Mouse (Mus musculus): ENCODE results near the gene Spaca6. TPM values are rescaled to one million over a fixed set of nuclear protein-coding genes. Genes with fewer than 3 reads are reported as not detected.
"Not testable (repeated sequence)": the region's sequence is repeated elsewhere in the genome, so short reads cannot be mapped to it uniquely, and the experiment has no call there.

The Spaca6 gene
- polyA plus RNA-seq, 1 experiment from 2014 or later: 16.4 TPM

GRCm38 (mm10) chr17:17837919-17838701 is 11.2 kb downstream of the Spaca6 start:
- Histone ChIP-seq H3K4me2 (peak overlapping the region; percentile 73), H3K9me3 (ENCODE audit: control insufficient read depth, low read length) (no peaks in the 10 kb centered on the region), H3K27ac (ENCODE audit: low read depth, low read length) (peak overlapping the region; percentile 55), H3K36me3 (ENCODE audit: control insufficient read depth, insufficient read depth, low read length) (peaks cover 4% of the 10 kb centered on the region; the same call in 1 of the 2 replicates), H3K4me3 (ENCODE audit: low read depth, low read length) (peak overlapping the region; percentile 67), H3K9ac (ENCODE audit: low read depth, low read length) (peak overlapping the region; percentile 77), H3K27me3 (replicated peaks; ENCODE audit: control insufficient read depth, insufficient read depth, low read length) (no peaks in the 10 kb centered on the region), H3K4me1 (replicated peaks; ENCODE audit: control insufficient read depth, insufficient read depth, low read length) (peaks cover 9% of the 10 kb centered on the region)
- peak; percentile 99 for ATAC-seq (replicated peaks; ENCODE audit: low FRiP score)
- WGBS: under 1% methylated on average over 43 of the region's 43 CpGs
- peak; percentile 87 for DNase-seq (ENCODE audit: low spot score)

GRCm38 (mm10) chr17:17839276-17839675 is 12.3 kb downstream of the Spaca6 start:
- ATAC-seq (replicated peaks; ENCODE audit: low FRiP score): no peak
- no peak for DNase-seq (ENCODE audit: low spot score)
- Histone ChIP-seq H3K27me3 (replicated peaks; ENCODE audit: control insufficient read depth, insufficient read depth, low read length) (no peaks in the 10 kb centered on the region), H3K9ac (ENCODE audit: low read depth, low read length) (no peak overlapping the region), H3K27ac (ENCODE audit: low read depth, low read length) (no peak overlapping the region), H3K36me3 (ENCODE audit: control insufficient read depth, insufficient read depth, low read length) (0 out of 2 replicates have a peak, but pooled peaks cover 4% of the 10 kb centered on the region), H3K9me3 (ENCODE audit: control insufficient read depth, low read length) (no peaks in the 10 kb centered on the region), H3K4me2 (peak overlapping the region; percentile 73), H3K4me1 (replicated peaks; ENCODE audit: control insufficient read depth, insufficient read depth, low read length) (peaks cover 9% of the 10 kb centered on the region), H3K4me3 (ENCODE audit: low read depth, low read length) (no peak overlapping the region)
- WGBS: 92% methylated on average over 2 of the region's 2 CpGs

GRCm38 (mm10) chr17:17840796-17841195 is 13.8 kb downstream of the Spaca6 start:
- peaks cover 5% of the 10 kb centered on the region; the same call in 1 of the 2 replicates for H3K4me1 ChIP-seq (replicated peaks; ENCODE audit: control insufficient read depth, insufficient read depth, low read length)
- H3K9me3 ChIP-seq (ENCODE audit: control insufficient read depth, low read length): no peaks in the 10 kb centered on the region
- no peak overlapping the region for H3K27ac ChIP-seq (ENCODE audit: low read depth, low read length)
- DNase-seq (ENCODE audit: low spot score) (no peak), ATAC-seq (replicated peaks; ENCODE audit: low FRiP score) (no peak)
- no peaks in the 10 kb centered on the region for H3K27me3 ChIP-seq (replicated peaks; ENCODE audit: control insufficient read depth, insufficient read depth, low read length)
- H3K4me2 ChIP-seq: no peak overlapping the region
- H3K9ac ChIP-seq (ENCODE audit: low read depth, low read length): no peak overlapping the region
- 84% methylated on average over 7 of the region's 7 CpGs for WGBS
- H3K36me3 ChIP-seq (ENCODE audit: control insufficient read depth, insufficient read depth, low read length): 0 out of 2 replicates have a peak, but pooled peaks cover 4% of the 10 kb centered on the region
- no peak overlapping the region for H3K4me3 ChIP-seq (ENCODE audit: low read depth, low read length)

- Histone ChIP-seq H3K9me3 (ENCODE audit: control insufficient read depth, low read length) (no peaks in the 10 kb centered on the region), H3K9ac (ENCODE audit: low read depth, low read length) (no peak overlapping the region), H3K27me3 (replicated peaks; ENCODE audit: control insufficient read depth, insufficient read depth, low read length) (no peaks in the 10 kb centered on the region), H3K4me1 (replicated peaks; ENCODE audit: control insufficient read depth, insufficient read depth, low read length) (peaks cover 4% of the 10 kb centered on the region; the same call in 1 of the 2 replicates), H3K27ac (ENCODE audit: low read depth, low read length) (no peak overlapping the region), H3K36me3 (ENCODE audit: control insufficient read depth, insufficient read depth, low read length) (0 out of 2 replicates have a peak, but pooled peaks cover 2% of the 10 kb centered on the region), H3K4me2 (no peak overlapping the region), H3K4me3 (ENCODE audit: low read depth, low read length) (no peak overlapping the region)
- ATAC-seq (replicated peaks; ENCODE audit: low FRiP score) (0 out of 2 replicates have a peak, but pooled peaks have one; percentile 27), DNase-seq (ENCODE audit: low spot score) (no peak)
- WGBS: 72% methylated on average over 27 of the region's 27 CpGs
Measured at GRCm38 (mm10) chr17:17843534-17844261, 16.7 kb downstream of the Spaca6 start.

GRCm38 (mm10) chr17:17844606-17845005 is 17.6 kb downstream of the Spaca6 start:
- H3K27me3 ChIP-seq (replicated peaks; ENCODE audit: control insufficient read depth, insufficient read depth, low read length); H3K9me3 ChIP-seq (ENCODE audit: control insufficient read depth, low read length); ATAC-seq (replicated peaks; ENCODE audit: low FRiP score); H3K36me3 ChIP-seq (ENCODE audit: control insufficient read depth, insufficient read depth, low read length); H3K9ac ChIP-seq (ENCODE audit: low read depth, low read length); H3K4me2 ChIP-seq; H3K4me3 ChIP-seq (ENCODE audit: low read depth, low read length); H3K27ac ChIP-seq (ENCODE audit: low read depth, low read length); H3K4me1 ChIP-seq (replicated peaks; ENCODE audit: control insufficient read depth, insufficient read depth, low read length); DNase-seq (ENCODE audit: low spot score): not testable (repeated sequence)
- 73% methylated on average over 3 of the region's 3 CpGs for WGBS

- WGBS: 69% methylated on average over 10 of the region's 10 CpGs
- no peaks in the 10 kb centered on the region for H3K9me3 ChIP-seq (ENCODE audit: control insufficient read depth, low read length)
- H3K9ac ChIP-seq (ENCODE audit: low read depth, low read length): no peak overlapping the region
- no peaks in the 10 kb centered on the region for H3K4me1 ChIP-seq (replicated peaks; ENCODE audit: control insufficient read depth, insufficient read depth, low read length)
- no peak overlapping the region for H3K4me3 ChIP-seq (ENCODE audit: low read depth, low read length)
- H3K27me3 ChIP-seq (replicated peaks; ENCODE audit: control insufficient read depth, insufficient read depth, low read length): peaks cover 11% of the 10 kb centered on the region
- DNase-seq (ENCODE audit: low spot score): no peak
- no peak for ATAC-seq (replicated peaks; ENCODE audit: low FRiP score)
- no peaks in the 10 kb centered on the region for H3K36me3 ChIP-seq (ENCODE audit: control insufficient read depth, insufficient read depth, low read length)
- no peak overlapping the region for H3K4me2 ChIP-seq
- no peak overlapping the region for H3K27ac ChIP-seq (ENCODE audit: low read depth, low read length)
Measured at GRCm38 (mm10) chr17:17845187-17846027, 18.4 kb downstream of the Spaca6 start.

- Histone ChIP-seq H3K36me3 (ENCODE audit: control insufficient read depth, insufficient read depth, low read length) (no peaks in the 10 kb centered on the region), H3K4me3 (ENCODE audit: low read depth, low read length) (no peak overlapping the region), H3K4me1 (replicated peaks; ENCODE audit: control insufficient read depth, insufficient read depth, low read length) (no peaks in the 10 kb centered on the region), H3K27ac (ENCODE audit: low read depth, low read length) (no peak overlapping the region), H3K4me2 (no peak overlapping the region), H3K27me3 (replicated peaks; ENCODE audit: control insufficient read depth, insufficient read depth, low read length) (peaks cover 18% of the 10 kb centered on the region), H3K9me3 (ENCODE audit: control insufficient read depth, low read length) (no peaks in the 10 kb centered on the region), H3K9ac (ENCODE audit: low read depth, low read length) (no peak overlapping the region)
- DNase-seq (ENCODE audit: low spot score): no peak
- peak; percentile 77 for ATAC-seq (replicated peaks; ENCODE audit: low FRiP score)
- 40% methylated on average over 2 of the region's 2 CpGs for WGBS
Measured at GRCm38 (mm10) chr17:17848988-17849387, 22.0 kb downstream of the Spaca6 start.

Measured in liver, embryonic 11.5 days (tissue).